Mouse (Mus musculus) ES-E14 (cell line): ENCODE results near the gene Bcas3.

Experiments used
- CHD2 ChIP-seq: IDR thresholded peaks from 2 replicates; pipeline ENCODE4 v1.6.1; 2014; ENCODE audit warnings: mild to moderate bottlenecking, low read depth, low read length, inconsistent platforms
- HCFC1 ChIP-seq: IDR thresholded peaks from 2 replicates; pipeline ENCODE4 v1.6.1; 2012; ENCODE audit warnings: low read length, inconsistent platforms, borderline replicate concordance; ENCODE audit not compliant: insufficient read depth
- MAFK ChIP-seq: IDR thresholded peaks from 2 replicates; pipeline ENCODE4 v1.6.1; 2014; ENCODE audit warnings: mild to moderate bottlenecking, low read depth, low read length, inconsistent platforms; ENCODE audit not compliant: insufficient read depth
- ZC3H11A ChIP-seq: IDR thresholded peaks from 2 replicates; pipeline ENCODE4 v1.6.1; 2012; ENCODE audit warnings: low read depth, mild to moderate bottlenecking, inconsistent platforms, low read length, borderline replicate concordance
- ZNF384 ChIP-seq: IDR thresholded peaks from 2 replicates; pipeline ENCODE4 v1.6.1; 2012; ENCODE audit warnings: low read depth, low read length, inconsistent platforms

DNA sequence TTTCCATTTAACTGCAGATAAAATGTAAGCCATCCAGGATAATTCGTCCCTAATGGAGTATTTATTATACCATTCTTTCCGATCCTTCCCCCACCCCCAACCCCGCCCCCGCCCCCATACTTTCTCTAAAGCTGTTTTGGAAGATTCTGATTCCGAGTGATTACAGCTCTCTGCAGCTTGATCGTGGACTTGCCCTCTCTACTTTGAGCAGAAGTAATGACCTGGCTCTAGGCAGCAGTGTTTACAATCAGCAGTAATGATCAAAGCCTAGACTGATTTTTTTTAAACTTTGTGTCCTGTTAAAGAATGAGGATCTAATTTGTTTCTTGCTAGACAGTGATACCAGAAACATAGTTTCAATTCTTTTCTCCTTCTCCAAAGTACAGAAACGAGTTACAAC lies 314.2 kb downstream of the Bcas3 start:
- TF ChIP-seq CHD2 (no peak), ZC3H11A (no peak), ZNF384 (no peak), HCFC1 (no peak), MAFK (no peak)
